Mouse (Mus musculus) E14TG2a.4 (cell line): Measurements from ENCODE around the gene Dynlt1c.
A peak's percentile ranks its signal among the peaks of the same experiment; 100 is the strongest.
"Not testable (repeated sequence)": the region's sequence is repeated elsewhere in the genome, so short reads cannot be mapped to it uniquely, and the experiment has no call there.

Experiments
- H3K27me3 ChIP-seq: 2 replicates; pipeline ENCODE4 v1.6.1; 2014; ENCODE audit warnings: low read length, control low read depth; ENCODE audit not compliant: insufficient read depth
- H3K36me3 ChIP-seq: 2 replicates; pipeline ENCODE4 v1.6.1; 2014; ENCODE audit warnings: low read length, control low read depth; ENCODE audit not compliant: insufficient read depth
- H3K4me1 ChIP-seq: replicated peaks from 2 replicates; pipeline ENCODE4 v1.6.1; 2014; ENCODE audit warnings: low read depth, low read length, control low read depth
- H3K4me3 ChIP-seq: replicated peaks from 2 replicates; pipeline ENCODE4 v1.5.1; 2014; ENCODE audit warnings: mild to moderate bottlenecking, low read length
- H3K9me3 ChIP-seq: 2 replicates; pipeline ENCODE4 v1.6.1; 2014; ENCODE audit warnings: low read length, control low read depth

The Dynlt1c gene

DNA sequence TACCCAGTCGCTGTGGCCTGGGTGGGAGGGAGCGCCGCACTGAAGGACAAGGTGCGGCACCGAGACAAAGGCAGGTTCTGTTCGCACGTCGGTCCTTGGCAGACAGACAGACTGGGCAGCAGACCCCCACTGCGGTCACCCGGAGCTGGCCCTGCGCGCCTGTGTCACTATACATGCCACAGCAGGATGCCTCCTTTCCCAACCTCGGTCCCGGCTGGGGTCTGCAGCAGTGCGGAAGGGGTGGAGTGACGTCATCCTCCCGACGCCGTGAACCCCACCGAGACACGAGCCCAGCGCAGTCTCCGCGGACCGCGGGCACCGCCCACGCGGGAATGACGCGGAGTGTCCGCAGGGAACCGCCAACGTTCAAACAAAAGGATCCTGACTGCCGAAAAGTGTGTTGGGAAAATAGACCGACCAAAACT, 53.6 kb downstream of the Dynlt1c start:
- not testable (repeated sequence) for H3K9me3 ChIP-seq, H3K36me3 ChIP-seq, H3K4me1 ChIP-seq, H3K27me3 ChIP-seq
- H3K4me3 ChIP-seq: peak overlapping the region; percentile 77

DNA sequence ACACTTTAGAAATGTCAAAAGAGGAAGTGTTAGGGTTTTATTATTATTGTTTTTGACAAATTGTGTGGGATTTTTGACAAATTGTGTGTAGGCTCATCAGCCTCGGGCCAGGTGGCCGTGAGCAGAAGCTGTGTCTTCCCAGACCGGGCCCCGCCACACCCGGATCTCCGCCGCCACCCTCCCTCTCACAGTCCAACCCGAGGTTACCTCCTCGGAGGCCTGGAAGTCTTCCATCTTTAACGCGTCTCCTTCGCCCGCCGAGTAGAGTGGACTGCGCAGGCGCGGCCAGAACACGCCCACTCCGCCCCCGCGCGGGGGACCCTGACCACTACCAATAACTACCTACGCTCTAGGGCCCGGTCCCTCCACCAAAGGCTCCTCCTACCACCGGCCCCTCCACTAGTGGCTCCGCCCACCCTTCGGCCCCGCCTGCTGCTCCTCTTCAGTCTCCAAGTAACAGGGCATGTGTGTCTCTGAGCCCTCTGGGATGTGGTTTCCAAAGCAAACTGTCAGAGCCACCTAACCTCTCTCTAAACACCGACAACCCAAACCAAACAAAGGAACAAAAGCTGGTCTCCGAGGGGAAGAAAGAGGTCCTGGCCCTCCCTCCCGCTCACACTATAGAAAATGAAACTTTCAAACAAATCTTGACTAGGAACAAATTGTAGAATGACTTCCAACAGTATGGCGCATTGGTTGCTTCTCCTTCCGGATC, 54.3 kb downstream of the Dynlt1c start, which contains the start of gene Dynlt1f:
Gene Dynlt1f, minus strand, starts transcription at position 334 of the 715 bp plus-strand sequence.
- not testable (repeated sequence) for H3K9me3 ChIP-seq, H3K4me1 ChIP-seq, H3K36me3 ChIP-seq, H3K27me3 ChIP-seq
- peak within 1 kb of the TSS; percentile 77 for H3K4me3 ChIP-seq

DNA sequence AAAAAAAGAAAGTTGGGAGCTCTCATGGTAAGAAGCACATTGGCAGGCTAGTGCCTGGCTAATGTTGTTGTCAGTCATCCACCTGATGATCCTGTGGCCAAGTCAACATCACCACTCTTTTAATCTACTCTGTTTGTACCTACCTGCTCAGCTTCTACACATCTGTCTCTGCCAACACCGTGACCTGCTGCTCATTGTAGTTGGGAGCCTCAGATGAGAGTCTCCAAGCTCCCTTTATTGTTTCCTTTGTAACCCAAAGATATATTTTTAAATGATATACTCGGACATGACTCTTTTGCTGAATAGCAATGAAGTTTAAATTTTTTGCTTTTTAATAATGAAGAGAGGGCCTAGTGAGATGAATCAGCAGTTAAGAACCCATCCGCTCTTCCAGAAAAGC, 55.0 kb downstream of the Dynlt1c start:
- not testable (repeated sequence) for H3K4me3 ChIP-seq, H3K27me3 ChIP-seq, H3K36me3 ChIP-seq, H3K9me3 ChIP-seq, H3K4me1 ChIP-seq

DNA sequence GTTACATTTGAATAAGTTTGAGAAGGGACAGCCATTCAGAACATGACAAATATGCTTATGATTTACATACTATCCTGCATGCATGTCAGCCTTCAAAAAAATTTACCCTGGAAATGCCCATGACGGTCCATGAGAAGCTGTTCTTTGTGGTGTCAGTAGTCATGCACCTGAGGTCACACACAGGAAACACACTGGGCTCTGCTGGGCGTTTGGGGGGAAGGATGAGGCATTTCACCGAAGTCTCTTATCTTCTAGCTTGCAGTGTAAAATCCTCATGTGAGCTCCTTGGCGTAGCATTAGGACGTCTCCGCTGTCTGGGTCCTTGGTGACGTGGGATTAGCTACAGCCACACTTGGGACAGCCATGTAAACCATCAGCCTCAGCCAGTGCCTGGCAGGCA, 57.3 kb downstream of the Dynlt1c start, which contains the start of gene Sytl3:
Gene Sytl3, plus strand, starts transcription at position 293 of the 400 bp plus-strand sequence.
- H3K4me3 ChIP-seq, H3K9me3 ChIP-seq, H3K36me3 ChIP-seq, H3K4me1 ChIP-seq, H3K27me3 ChIP-seq: not testable (repeated sequence)
